Mouse (Mus musculus) midbrain, embryonic 15.5 days (tissue): Measurements from ENCODE around the gene Hrc. TPM values are rescaled to one million over a fixed set of nuclear protein-coding genes. Genes with fewer than 3 reads are reported as not detected.

Experiments used
- ATAC-seq: fragments of 200-750 bp; cut with Nextera tagmentation; replicated peaks from 2 replicates; pipeline ENCODE4 v1.8.0; 2017; ENCODE audit warnings: moderate TSS enrichment
- H3K27ac ChIP-seq: fragments of 300-500 bp; sonication (generic); 2 replicates; pipeline ENCODE4 v1.5.1; 2015; ENCODE audit warnings: mild to moderate bottlenecking, inconsistent platforms
- H3K27me3 ChIP-seq: fragments of 300-500 bp; sonication (generic); replicated peaks from 2 replicates; pipeline ENCODE4 v1.6.1; 2015; ENCODE audit warnings: inconsistent platforms
- H3K36me3 ChIP-seq: fragments of 300-500 bp; sonication (generic); replicated peaks from 2 replicates; pipeline ENCODE4 v1.6.1; 2015; ENCODE audit warnings: inconsistent platforms
- H3K4me1 ChIP-seq: fragments of 300-500 bp; sonication (generic); 2 replicates; pipeline ENCODE4 v1.6.1; 2015; ENCODE audit warnings: inconsistent platforms
- H3K4me2 ChIP-seq: fragments of 300-500 bp; sonication (generic); 2 replicates; pipeline ENCODE4 v1.6.1; 2015; ENCODE audit warnings: inconsistent platforms, mild to moderate bottlenecking, moderate library complexity
- H3K4me3 ChIP-seq: fragments of 300-500 bp; sonication (generic); 2 replicates; pipeline ENCODE4 v1.5.1; 2015; ENCODE audit warnings: mild to moderate bottlenecking, inconsistent platforms
- H3K9ac ChIP-seq: fragments of 300-500 bp; sonication (generic); 2 replicates; pipeline ENCODE4 v1.6.1; 2015; ENCODE audit warnings: mild to moderate bottlenecking, inconsistent platforms
- H3K9me3 ChIP-seq: fragments of 300-500 bp; sonication (generic); 2 replicates; pipeline ENCODE4 v1.6.1; 2016; ENCODE audit warnings: inconsistent platforms
- WGBS: fragments of 180-500 bp; shearing (Covaris S2); methylation state at CpG from one replicate; pipeline ENCODE4 v1.1.7; 2015; ENCODE audit warnings: mixed read lengths; 5-methylcytosine and 5-hydroxymethylcytosine counted together
- polyA plus RNA-seq: library from polyadenylated mRNA; unstranded; fragments of >200 nt; fragmentation: Nextera tagmentation; extraction: Ambion mirVana; gene quantifications from 2 replicates; pipeline ENCODE4 v1.2.1, GENCODE M21; 2015

Hrc gene
- polyA plus RNA-seq, 1 experiment from 2014 or later, result 0.26 TPM

DNA sequence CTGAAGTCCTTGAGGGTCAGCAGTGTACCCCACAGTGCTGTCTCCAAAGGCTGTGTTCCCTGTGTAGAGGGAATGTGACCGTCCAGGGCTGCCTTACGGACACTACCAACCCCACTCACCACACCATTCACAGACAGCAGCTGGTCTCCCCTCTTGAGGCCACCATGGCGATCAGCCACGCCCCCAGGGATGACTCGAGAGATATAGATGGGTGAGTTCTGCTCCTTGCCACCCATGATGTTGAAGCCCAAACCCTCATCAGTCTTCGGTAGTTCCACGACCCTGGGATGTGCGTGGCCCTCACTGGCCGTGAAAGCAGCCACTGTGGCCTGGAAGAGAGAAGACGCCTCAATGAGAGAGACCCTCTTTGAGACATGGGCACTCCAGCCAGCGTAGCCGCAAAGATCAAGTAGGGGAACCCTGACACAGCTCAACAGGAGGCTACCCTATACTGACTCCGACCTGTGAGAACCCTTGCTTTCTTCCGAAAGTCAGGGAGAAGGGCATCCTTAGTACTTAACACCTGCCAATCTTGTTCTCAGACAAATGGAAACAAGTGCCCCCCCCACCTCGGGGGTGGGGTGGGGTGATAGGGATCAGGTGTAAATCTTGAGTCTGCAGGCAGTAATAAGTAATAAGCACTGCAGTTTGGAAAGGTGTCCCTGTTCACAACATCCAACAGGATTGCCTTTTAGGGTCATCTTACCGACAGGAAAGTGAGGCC lies 34.1 kb downstream of the Hrc start:
- ATAC-seq, result no peak
- WGBS, result 76% methylated on average over 16 of the region's 16 CpGs
- Histone ChIP-seq H3K36me3 (peaks cover 3% of the 10 kb centered on the region), H3K9ac (no peak overlapping the region), H3K4me3 (peak overlapping the region; percentile 48), H3K4me2 (peak overlapping the region; percentile 97), H3K27me3 (peaks cover 7% of the 10 kb centered on the region; the same call in 1 of the 2 replicates), H3K9me3 (no peaks in the 10 kb centered on the region), H3K27ac (no peak overlapping the region), H3K4me1 (peaks cover 44% of the 10 kb centered on the region)

DNA sequence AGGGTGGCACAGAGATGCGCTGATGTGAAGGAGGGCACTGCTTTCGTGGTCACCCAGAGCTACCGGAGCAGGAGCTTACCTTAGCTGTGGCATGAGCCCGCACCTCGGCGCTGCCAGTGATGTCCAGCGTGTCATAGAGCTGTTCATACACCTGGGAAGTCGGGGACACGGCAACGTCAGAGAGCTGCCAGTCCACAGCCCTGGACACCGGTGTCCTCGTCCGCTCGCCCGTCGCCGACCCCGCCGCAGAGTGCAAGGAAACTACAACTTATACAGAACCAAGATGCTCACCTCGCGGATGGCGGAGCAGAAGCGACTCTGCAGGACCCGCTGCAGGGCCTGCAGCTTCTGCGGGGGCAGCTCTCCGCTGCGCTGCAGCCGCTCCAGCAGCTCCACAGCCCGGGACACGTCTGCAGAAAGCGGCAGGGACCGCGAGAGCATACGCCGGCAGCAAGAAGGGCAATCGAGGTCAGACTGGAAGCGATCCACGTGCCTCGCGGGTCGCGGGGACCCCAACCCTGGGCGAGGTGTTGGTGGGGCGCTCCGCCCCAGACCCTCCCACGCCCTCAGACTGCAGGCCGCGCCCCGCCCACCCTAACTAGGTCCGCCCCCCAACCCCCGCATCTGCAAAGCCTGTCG lies 34.9 kb downstream of the Hrc start:
- 10% methylated on average over 45 of the region's 52 CpGs for WGBS
- Histone ChIP-seq H3K4me3 (peak overlapping the region; percentile 48), H3K9ac (peak overlapping the region; percentile 57), H3K9me3 (no peaks in the 10 kb centered on the region), H3K4me2 (peak overlapping the region; percentile 97), H3K4me1 (peaks cover 40% of the 10 kb centered on the region), H3K27ac (0 out of 2 replicates have a peak overlapping the region, but pooled peaks have one; percentile 35), H3K36me3 (peaks cover 6% of the 10 kb centered on the region), H3K27me3 (peaks cover 7% of the 10 kb centered on the region; the same call in 1 of the 2 replicates)
- peak; percentile 12 for ATAC-seq

- Histone ChIP-seq H3K9me3 (no peaks in the 10 kb centered on the region), H3K27me3 (peaks cover 7% of the 10 kb centered on the region; the same call in 1 of the 2 replicates), H3K4me3 (peak within 1 kb of the TSS; percentile 48), H3K9ac (peak within 1 kb of the TSS; percentile 57), H3K27ac (peak within 1 kb of the TSS; percentile 35; the same call in 1 of the 2 replicates), H3K36me3 (peaks cover 12% of the 10 kb centered on the region), H3K4me1 (peaks cover 32% of the 10 kb centered on the region), H3K4me2 (peak within 1 kb of the TSS; percentile 97)
- WGBS, result 10% methylated on average over 28 of the region's 28 CpGs
- ATAC-seq, result peak; percentile 40
Measured at GRCm38 (mm10) chr7:45370475-45371311, 35.6 kb downstream of the Hrc start, which contains the start of gene Lin7b. Gene Lin7b, minus strand, starts transcription at chr7:45370583.

GRCm38 (mm10) chr7:45372371-45372770 lies 37.3 kb downstream of the Hrc start:
- Histone ChIP-seq H3K4me3 (no peak overlapping the region), H3K27me3 (peaks cover 7% of the 10 kb centered on the region; the same call in 1 of the 2 replicates), H3K4me2 (no peak overlapping the region), H3K27ac (no peak overlapping the region), H3K9me3 (no peaks in the 10 kb centered on the region), H3K9ac (no peak overlapping the region), H3K36me3 (peaks cover 29% of the 10 kb centered on the region), H3K4me1 (peaks cover 29% of the 10 kb centered on the region)
- ATAC-seq, result no peak
- 86% methylated on average over 5 of the region's 5 CpGs for WGBS

DNA sequence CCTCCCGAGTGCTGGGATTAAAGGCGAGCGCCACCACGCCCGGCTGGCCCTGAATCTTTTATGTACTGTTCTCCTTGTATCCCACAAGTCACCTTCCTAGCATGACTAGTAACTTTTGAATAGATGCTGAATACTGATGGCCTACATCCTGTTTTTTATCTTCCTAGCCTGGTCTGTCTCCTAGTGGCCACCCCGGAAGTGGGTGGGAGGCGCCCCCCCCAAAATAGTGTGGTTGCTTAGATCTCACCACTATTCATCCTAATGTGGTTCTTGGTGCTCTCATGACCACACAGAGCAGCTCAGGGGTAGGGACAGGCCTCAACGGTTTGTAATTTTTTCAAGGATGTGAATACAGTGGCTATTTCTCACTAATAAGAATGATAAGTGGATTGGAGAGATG lies 39.5 kb downstream of the Hrc start:
- no peak for ATAC-seq
- H3K36me3 ChIP-seq, result peaks cover 35% of the 10 kb centered on the region

DNA sequence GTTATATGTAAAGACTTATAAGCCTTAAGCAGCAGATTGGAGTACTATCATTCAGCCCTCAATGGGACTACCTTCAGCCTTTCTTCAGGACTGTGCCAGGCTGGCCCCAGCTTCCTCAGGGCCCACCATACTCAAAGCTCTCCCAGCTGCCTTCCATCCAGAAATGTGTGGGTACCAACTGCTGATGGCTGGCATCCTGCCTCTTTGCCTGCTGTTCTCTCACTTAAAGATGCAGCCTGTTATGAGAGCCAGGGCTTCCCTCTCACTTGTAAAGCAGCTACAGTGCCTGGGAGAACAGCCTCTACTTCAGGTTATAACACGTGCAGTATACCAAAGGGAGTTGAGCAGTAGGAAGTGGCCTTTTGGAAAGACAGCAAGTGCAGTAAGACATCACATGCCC lies 41.0 kb downstream of the Hrc start:
- Histone ChIP-seq H3K4me3 (no peak overlapping the region), H3K36me3 (peaks cover 48% of the 10 kb centered on the region), H3K9ac (no peak overlapping the region), H3K4me2 (no peak overlapping the region), H3K27ac (no peak overlapping the region), H3K27me3 (no peaks in the 10 kb centered on the region), H3K9me3 (no peaks in the 10 kb centered on the region), H3K4me1 (no peaks in the 10 kb centered on the region)
- no peak for ATAC-seq
- WGBS, result 93% methylated on average over 1 of the region's 1 CpGs

More for the DNA sequence above, 39.5 kb downstream of the Hrc start:
- no peaks in the 10 kb centered on the region for H3K27me3 ChIP-seq
- no peak overlapping the region for H3K9ac ChIP-seq
- peaks cover 13% of the 10 kb centered on the region for H3K4me1 ChIP-seq
- no peak overlapping the region for H3K27ac ChIP-seq
- no peak overlapping the region for H3K4me2 ChIP-seq
- H3K9me3 ChIP-seq, result no peaks in the 10 kb centered on the region
- H3K4me3 ChIP-seq, result no peak overlapping the region
- 97% methylated on average over 8 of the region's 8 CpGs for WGBS

DNA sequence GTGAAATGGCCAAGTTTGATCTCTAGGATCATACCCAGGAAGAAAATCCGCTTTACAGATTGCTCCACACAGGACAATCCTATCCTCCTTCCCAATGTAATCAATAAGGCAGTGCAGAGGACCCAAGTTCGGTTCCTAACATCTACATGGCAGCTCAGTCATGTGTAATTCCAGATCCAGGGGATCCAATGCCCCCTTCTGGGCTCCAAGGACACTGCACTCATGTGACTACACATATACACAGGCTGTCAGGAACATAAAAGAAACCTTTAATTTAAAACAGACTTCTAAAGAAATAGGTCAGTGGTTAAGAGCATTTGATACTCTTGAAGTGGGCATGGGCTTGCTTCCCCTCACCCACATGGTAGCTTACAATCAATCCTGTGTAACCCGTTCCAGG lies 51.0 kb downstream of the Hrc start:
- Histone ChIP-seq H3K4me1 (no peaks in the 10 kb centered on the region), H3K9me3 (no peaks in the 10 kb centered on the region), H3K9ac (no peak overlapping the region), H3K4me2 (no peak overlapping the region), H3K36me3 (peaks cover 78% of the 10 kb centered on the region), H3K27me3 (no peaks in the 10 kb centered on the region), H3K4me3 (no peak overlapping the region), H3K27ac (no peak overlapping the region)
- WGBS, result 86% methylated on average over 3 of the region's 3 CpGs
- no peak for ATAC-seq

Other genes with a start within 250 kb of the Hrc start
- 55.4 and 62.2 TPM in 2 replicates for gene Rcn3, start 243.1 kb upstream of the Hrc start, polyA plus RNA-seq
- gene Fcgrt, start 231.4 kb upstream of the Hrc start, polyA plus RNA-seq, result 32.0 and 36.8 TPM in 2 replicates
- gene Rps11, start 210.9 kb upstream of the Hrc start, polyA plus RNA-seq, result 742 and 762 TPM in 2 replicates
- gene Rpl13a, start 206.5 kb upstream of the Hrc start, polyA plus RNA-seq, result 582 and 606 TPM in 2 replicates
- gene Gm45713, start 199.1 kb upstream of the Hrc start, polyA plus RNA-seq, result not detected in 2 replicates
- 2.1 and 2.3 TPM in 2 replicates for gene Flt3l, start 198.9 kb upstream of the Hrc start, polyA plus RNA-seq
- gene Pih1d1, start 181.0 kb upstream of the Hrc start, polyA plus RNA-seq, result 87.1 and 90.0 TPM in 2 replicates
- gene Aldh16a1, start 180.7 kb upstream of the Hrc start, polyA plus RNA-seq, result 16.1 and 19.8 TPM in 2 replicates
- gene Slc17a7, start 171.3 kb upstream of the Hrc start, polyA plus RNA-seq, result 0.59 and 1.0 TPM in 2 replicates
- gene Gfy, start 155.7 kb upstream of the Hrc start, polyA plus RNA-seq, result not detected in 2 replicates
- 0.68 and 0.93 TPM in 2 replicates for gene Pth2, start 154.3 kb upstream of the Hrc start, polyA plus RNA-seq
- gene Ccdc155, start 130.4 kb upstream of the Hrc start, polyA plus RNA-seq, result 0.63 and 0.84 TPM in 2 replicates
- 4.0 and 5.8 TPM in 2 replicates for gene Dkkl1, start 123.1 kb upstream of the Hrc start, polyA plus RNA-seq
- 45.7 and 55.8 TPM in 2 replicates for gene Tead2, start 119.5 kb upstream of the Hrc start, polyA plus RNA-seq
- gene Cd37, start 96.2 kb upstream of the Hrc start, polyA plus RNA-seq, result 1.3 and 1.7 TPM in 2 replicates
- 0.50 and 0.91 TPM in 2 replicates for gene Slc6a16, start 94.2 kb upstream of the Hrc start, polyA plus RNA-seq
- not detected in 2 replicates for gene Slc6a21, start 57.8 kb upstream of the Hrc start, polyA plus RNA-seq
- gene Trpm4, start 1.5 kb upstream of the Hrc start, polyA plus RNA-seq, result 10.7 and 12.7 TPM in 2 replicates
- 29.9 and 31.3 TPM in 2 replicates for gene Ppfia3, start 31.7 kb downstream of the Hrc start, polyA plus RNA-seq
- 24.4 TPM in 2 replicates for gene Lin7b, start 35.3 kb downstream of the Hrc start, polyA plus RNA-seq
- gene Snrnp70, start 60.5 kb downstream of the Hrc start, polyA plus RNA-seq, result 202 and 214 TPM in 2 replicates
- not detected in 2 replicates for gene Kcna7, start 70.4 kb downstream of the Hrc start, polyA plus RNA-seq
- 0.10 TPM in 1 of 2 replicates, not detected in the other for gene Ntf5, start 78.4 kb downstream of the Hrc start, polyA plus RNA-seq
- 0.45 and 0.63 TPM in 2 replicates for gene Lhb, start 85.5 kb downstream of the Hrc start, polyA plus RNA-seq
- 21.0 and 22.7 TPM in 2 replicates for gene Gys1, start 99.6 kb downstream of the Hrc start, polyA plus RNA-seq
- 107 and 117 TPM in 2 replicates for gene Ruvbl2, start 102.8 kb downstream of the Hrc start, polyA plus RNA-seq
- 6,021 and 6,209 TPM in 2 replicates for gene Ftl1, start 124.6 kb downstream of the Hrc start, polyA plus RNA-seq
- 257 and 261 TPM in 2 replicates for gene Bax, start 131.6 kb downstream of the Hrc start, polyA plus RNA-seq
- gene Tulp2, start 146.6 kb downstream of the Hrc start, polyA plus RNA-seq, result 0.08 and 0.23 TPM in 2 replicates
- gene Gm45808, start 151.5 kb downstream of the Hrc start, polyA plus RNA-seq, result not detected in 2 replicates
- 4.0 and 4.1 TPM in 2 replicates for gene Dhdh, start 153.5 kb downstream of the Hrc start, polyA plus RNA-seq
- 118 and 121 TPM in 2 replicates for gene Nucb1, start 175.1 kb downstream of the Hrc start, polyA plus RNA-seq
- 11.7 and 12.5 TPM in 2 replicates for gene Ppp1r15a, start 191.0 kb downstream of the Hrc start, polyA plus RNA-seq
- 1.3 TPM in 2 replicates for gene Plekha4, start 191.0 kb downstream of the Hrc start, polyA plus RNA-seq
- gene Hsd17b14, start 219.6 kb downstream of the Hrc start, polyA plus RNA-seq, result 0.37 TPM in 1 of 2 replicates, not detected in the other
- 23.8 and 27.1 TPM in 2 replicates for gene Bcat2, start 234.9 kb downstream of the Hrc start, polyA plus RNA-seq